Mouse (Mus musculus) gastrocnemius, postnatal 25 days (tissue): Measurements from ENCODE around the gene March11. TPM values are rescaled to one million over a fixed set of nuclear protein-coding genes. Genes with fewer than 3 reads are reported as not detected.
A peak's percentile ranks its signal among the peaks of the same experiment; 100 is the strongest.

ENCODE experiments used
- DNase-seq: peaks from one replicate; pipeline ENCODE4 v3.0.0; 2022
- long read RNA-seq, 2 experiments: library from polyadenylated mRNA; stranded (forward); transcript quantifications; one replicate each; pipeline ENCODE4 v2.0.0; 2021
- total RNA-seq, 2 experiments: library from RNA; stranded (reverse); gene quantifications; 1 replicate in 1 of 2; 2 replicates in 1 of 2; pipeline ENCODE4 v1.2.3; 2021

March11 gene
- total RNA-seq = not detected
- long read RNA-seq, experiment 1 = 0 reads
- long read RNA-seq, experiment 2 = 0 reads

DNA sequence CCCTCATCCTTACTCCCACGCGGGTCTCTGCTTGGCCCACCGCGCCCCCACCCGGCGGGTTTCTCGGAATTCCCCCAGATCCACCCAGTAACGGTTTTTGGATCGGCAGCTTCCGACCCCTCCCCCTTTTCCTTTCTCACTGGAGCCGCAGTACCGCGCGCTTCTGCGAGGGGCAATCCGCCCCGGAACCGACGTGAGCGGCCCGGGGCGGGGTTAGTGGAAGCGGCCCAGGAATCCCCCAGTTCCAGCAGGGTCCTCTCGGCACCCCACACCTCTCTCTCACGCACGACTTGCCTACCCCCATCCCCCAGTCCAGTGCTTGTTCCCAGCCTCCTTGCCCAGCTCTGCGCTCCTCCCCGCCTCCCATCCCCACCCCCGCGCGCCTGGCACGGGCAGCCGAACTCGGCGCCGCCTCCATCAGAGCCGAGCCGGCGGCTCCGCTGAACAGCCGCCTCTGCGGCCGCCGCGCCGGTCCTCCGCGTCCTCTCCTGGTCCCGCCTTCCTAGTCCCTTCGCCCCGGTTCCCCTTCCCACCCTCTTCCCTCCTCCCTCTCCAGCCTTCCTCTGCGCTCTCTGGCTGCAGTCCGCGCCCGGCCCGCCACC lies at the start of gene March11:
Gene March11 (plus strand): TSS at position 420 of the 602 bp plus-strand sequence.
- no peak for DNase-seq

DNA sequence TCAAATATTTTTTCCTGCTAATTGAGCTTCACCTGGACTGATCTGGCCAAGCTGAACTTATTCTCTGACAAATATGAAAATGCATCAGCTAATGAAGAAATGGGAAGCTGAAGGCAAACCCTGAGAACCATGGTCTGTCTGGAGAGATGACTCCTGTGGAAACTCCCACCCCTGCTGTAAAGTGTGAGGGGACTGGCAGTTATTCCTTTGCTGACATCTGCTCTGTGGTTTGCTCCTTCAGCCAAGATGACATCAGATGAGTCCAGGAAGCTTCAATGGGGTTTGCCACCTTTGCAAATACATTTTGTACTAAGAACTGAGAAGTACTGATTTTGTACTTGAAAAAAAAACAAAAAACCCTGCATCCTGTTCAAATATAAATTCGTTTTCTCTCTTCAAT lies 46.5 kb upstream of the March11 start:
- DNase-seq = no peak

DNA sequence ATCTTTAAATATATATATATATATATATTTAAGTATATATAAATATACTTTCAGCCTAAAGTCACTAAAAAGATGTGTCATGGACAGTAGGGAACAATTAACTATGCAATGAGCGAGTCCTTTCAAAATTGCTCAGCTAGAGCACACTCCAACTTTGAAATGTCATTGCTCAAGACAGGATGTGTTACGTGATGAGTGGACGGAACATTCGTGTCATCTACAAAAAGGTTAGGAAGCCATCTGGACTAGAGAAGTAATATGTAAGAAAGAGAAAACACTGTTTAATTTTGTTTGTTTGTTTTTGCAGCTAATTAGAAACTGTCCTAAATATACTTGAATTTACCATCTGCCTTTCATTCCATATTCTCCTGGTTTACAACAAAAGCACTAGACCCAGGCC lies 39.3 kb upstream of the March11 start:
- DNase-seq = no peak

DNA sequence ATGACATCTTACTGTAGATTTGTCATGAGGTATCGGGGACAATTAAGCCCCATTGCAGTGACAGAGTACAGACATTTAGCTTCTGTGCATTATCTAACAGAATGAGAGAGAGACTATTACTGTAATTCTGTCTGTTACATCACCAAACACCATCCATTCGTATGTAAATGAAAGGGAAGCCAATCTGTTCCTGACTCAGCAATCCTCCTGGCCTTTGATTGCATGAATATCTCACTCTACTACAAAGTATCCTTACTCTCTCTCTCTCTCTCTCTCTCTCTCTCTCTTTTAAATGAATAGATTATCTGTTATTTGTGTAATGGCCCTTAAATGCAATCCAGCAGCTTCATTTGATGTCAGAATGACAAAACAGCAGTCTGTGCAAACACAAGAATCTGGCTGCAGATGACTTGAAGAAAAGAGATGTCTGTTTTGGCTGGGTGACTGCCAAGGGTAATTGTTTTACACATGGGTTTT lies 32.8 kb upstream of the March11 start:
- no peak for DNase-seq

DNA sequence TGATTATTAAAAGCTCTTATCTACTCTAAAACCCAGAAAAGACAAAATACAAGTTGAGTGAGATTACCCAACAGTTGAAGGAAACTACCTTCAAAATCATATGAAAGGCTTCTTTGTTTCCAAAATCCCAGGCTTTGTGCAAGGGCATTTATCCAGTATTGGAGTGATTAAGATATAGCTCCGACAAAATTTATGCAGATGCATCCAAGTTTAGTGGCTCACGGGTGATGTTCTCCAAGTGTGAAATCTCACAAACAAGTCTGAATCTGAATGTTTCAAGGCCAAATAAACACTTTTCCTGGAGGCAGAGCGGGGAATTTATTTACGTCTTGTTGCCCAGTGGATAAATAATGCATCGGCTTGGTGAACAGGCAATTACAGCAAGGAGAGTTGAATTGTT lies 32.2 kb upstream of the March11 start:
- no peak for DNase-seq

DNA sequence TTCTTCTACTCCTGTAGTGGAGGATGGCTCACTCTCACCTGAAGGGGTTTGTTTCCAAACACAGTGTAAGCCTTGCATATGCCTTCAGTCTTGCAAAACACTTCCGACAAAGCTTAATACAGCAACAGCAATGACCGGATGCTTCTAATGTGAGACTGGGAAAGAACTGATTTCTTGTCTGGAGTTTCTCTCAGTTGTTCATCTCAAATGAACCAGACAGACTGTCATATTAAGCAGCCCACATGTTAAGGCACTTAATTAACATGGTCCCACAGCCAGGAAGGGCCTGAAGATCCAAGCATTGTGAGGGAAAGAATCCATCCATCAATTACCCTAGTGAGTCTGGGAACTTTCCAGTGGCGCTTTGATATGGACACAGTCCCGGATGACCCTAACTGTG lies 17.0 kb upstream of the March11 start:
- DNase-seq = no peak

DNA sequence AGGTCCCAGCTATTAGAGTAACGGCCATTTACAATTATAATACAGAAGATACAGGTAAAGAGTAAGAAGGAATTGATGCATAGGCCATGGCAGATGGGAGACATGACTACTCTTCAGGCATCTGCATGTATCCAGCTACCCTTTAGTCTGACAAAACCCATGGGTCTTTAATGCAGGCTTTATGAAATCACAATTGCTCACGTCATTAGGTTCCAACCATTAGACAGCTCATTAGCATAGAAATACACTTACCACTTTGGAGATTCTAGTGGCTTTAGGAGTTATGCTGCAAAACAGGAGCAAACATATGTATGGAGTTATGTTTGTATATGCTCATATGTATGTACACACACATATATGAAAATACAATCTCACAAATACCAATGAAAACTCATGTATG lies 16.0 kb upstream of the March11 start:
- DNase-seq = no peak

DNA sequence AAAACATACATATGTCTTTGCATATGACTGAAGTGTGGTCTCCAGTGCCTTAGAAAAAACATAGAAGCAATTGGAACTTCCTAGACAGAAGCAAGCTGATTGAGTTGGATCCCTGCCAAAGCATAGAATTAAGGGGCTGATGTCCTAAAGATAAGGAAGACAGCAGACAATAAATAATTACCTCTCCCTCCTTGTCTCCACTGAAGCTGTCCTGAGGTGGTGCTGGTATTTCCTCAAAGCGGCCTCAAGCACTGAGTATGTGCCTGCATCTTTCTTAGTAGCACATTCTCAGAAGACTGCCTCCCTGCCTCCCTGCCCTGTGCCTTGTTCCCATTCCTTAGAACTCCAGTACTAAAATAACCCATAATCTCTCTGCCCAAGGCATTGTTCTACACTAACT lies 15.6 kb upstream of the March11 start:
- no peak for DNase-seq

DNA sequence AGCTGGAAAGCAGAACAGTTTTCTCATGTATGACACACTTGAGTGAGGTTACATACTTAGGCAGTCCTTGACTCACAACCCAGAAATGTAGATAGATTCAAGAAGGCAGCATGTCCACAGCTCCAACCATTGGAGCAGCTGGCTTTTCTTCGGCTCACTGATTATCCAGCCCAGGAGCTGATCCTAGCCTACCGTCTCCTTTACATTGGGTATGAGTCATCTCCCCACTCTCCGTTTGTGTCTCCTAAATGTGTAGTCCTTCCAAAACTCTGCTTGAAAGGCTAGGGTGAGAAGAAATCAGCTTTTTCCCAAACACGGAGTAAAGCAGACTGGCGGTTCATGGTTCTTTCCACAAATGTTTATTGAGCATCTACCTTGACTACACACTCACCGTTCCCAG lies 10.2 kb upstream of the March11 start:
- no peak for DNase-seq

DNA sequence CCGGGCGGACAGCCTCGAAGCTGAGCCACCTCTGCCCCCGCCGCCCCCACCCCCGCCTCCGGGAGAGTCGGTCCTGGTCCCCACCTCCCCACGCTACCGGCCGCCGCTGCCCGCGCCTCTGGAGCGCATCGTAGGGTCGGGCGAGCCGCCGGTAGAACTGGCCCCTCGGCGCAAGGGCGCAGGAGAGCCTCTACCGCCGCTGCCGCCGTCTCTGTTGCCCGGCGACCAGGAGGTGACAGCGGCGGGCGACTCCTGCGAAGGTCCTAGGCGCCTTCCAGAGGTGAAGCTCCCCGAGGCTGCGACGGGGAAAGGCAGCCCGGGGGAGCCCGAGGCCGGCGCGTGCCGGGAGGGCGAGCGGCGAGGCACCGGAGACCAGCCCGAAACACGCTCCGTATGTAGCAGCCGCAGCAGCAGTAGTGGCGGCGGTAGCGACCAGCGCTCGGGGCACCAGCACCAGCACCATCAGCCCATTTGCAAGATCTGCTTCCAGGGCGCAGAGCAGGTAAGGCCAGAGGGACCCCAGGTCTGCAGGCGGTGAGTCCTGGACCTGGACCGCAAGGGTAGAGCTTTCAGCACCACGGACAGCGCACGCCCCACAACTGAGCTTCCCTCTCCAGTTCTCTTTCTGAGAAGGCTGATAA lies 563 bp downstream of the March11 start:
- peak; percentile 8 for DNase-seq

DNA sequence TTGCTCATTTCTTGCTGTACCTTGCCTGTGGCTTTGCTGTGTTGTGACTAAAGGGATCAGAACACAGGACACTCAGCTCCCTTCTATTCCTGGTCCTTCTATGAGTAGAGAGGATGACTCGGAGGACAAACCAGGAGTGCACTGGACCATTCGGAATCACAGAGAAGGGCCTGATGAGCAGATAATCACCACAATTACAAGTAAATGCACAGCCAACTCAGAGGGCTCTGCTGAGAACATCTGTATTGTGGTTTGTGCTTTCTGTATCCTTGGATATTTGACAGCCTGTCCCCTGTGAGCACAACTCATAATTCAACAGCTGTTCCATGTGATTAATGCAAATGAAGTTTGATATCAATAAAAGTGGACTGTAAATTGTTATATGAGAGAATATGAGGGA lies 11.0 kb downstream of the March11 start:
- no peak for DNase-seq

DNA sequence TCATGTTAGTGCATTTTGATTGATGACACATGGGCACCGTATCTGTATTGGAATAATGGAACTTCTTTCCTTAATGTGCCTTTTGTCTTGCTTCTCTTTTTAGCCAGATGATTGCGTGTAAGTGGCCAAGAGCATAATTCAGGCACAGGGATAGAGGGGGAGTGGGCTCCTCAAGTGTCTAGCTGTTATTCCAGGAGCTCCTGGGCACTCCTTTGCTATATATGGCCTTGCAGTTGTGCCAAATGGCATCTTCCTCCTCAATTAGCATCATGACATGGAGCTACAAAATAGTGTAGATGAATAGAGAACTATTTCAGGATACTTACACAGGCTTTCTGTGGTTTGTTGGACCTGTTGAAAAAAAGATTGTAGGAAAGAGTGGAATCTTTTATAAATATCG lies 11.6 kb downstream of the March11 start:
- DNase-seq = no peak

DNA sequence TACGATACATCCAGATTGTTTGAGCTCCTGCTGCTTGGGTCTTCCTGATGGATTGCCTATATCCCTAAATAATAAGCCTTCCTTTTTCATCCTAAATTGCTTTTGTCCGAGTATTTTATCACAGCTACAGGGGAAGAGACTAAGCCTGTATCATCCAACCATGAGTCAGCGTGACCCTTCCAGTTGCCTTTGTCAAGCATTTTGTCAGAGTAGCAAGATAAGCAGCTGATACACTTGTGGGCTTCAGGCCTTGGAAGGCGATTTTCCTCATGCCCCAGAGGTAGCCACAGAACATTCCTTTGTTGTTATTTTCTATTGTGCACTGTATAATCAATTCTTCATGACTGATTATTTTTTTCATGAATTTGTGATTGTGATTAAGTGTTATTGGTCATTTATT lies 14.0 kb downstream of the March11 start:
- DNase-seq = no peak

DNA sequence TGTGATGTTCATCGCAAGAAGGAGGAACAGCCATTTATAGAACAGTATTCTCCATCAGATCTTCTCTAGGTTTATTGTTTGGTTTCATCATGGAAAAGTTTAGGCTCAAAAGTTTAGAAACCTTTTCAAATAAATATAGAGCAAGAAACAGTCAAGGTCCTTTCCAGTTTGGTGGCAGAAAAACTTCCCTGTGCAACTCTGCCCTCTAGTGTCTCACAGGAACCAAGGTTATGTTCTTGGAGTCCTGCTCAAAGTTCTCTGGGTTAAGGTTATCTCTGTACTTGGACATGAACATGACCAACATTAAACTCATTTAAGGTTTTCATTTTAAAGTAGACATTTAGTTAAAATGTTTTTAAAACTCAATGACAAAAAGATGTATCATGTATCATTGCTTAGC lies 18.3 kb downstream of the March11 start:
- no peak for DNase-seq

DNA sequence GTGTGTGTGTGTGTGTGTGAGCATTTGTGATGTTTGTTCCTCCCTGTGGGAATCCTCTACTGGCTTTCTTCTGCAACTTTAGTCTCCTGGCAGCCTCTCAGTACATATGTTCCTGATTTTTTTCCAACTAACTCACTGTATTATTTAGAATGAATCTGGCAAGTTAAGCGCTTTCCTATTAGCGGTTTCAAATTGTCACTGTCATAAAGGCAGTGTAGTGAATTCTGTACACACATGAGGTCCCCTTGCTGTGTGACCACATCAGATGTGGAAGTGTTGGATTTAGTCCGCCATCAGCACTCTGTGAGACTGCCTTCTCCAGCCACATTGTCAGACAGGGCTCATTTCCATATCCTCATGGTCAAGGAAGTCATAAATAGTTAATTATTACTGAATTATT lies 26.9 kb downstream of the March11 start:
- no peak for DNase-seq

DNA sequence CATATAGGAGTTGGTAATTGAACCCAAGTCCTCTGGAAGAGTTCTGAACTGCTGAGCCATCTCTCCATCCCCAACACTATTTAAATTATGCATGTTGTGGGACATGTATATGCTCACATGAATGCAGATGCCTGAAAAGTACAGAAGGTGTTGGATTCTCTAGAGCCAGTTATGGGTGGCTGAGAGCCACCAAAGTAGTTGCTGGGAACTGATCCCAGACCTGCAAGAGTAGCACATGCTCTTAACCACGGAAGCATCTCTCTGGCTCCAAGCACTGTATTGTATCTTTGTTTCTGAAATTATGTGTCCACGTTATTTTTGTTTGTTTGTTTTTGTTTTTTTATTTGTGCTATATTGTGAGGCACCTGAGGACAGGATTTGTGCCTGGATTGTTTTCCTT lies 28.9 kb downstream of the March11 start:
- DNase-seq = no peak

DNA sequence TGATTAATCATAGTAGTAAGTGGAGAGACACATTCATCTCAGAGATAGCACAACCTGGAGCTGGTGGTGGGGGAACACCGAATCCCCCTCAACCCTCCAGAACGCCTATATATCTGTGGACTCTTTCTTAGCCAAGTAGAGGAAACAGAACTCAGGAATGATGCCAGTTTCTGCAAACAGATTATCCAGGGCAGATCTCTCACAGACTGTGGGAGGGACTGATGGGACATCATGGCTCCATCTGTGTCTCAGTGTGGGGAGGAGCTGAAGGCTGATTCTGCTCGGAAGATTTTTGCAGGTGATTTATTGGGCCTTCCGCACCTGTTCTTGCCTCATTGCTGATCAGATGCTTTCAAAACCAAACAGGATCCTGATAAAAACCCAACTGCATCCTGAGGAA lies 29.5 kb downstream of the March11 start:
- no peak for DNase-seq

DNA sequence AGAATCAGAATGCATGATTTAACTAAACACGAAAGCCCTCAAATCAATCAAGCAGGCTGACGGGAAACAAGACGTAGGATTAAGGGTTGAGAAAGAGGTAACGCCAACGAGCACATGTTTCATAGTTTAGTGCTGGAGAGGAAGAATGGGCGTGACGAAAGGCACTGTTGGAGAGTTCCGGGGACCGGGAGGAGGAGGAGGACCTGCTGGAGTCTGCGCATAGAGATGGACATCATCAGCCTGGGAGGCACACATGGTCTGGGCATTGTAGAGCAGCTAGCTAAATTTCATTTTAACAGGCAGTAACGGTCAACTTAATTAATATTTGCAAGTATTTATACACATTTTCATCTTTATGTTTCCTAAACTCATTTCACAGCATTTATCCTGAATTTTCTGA lies 31.6 kb downstream of the March11 start:
- DNase-seq = no peak

DNA sequence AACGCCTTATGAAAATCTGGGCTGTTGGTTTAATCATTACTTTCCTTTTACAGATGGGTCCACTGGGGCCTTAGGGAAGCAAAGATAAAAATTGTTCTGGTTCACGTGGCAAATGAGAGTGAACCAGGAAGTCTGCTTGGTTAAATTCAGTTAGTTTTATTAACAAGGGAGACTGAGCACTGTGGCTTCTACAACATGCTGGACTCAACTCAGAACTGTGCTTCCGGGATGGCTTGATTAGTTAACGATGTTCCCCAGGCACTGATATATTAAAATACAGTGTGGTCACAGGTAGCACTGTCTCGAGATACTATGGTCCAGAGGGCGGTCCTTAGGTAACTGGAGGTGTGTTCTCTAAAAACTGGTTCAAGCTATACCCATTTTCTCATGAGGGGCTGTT lies 32.1 kb downstream of the March11 start:
- no peak for DNase-seq

DNA sequence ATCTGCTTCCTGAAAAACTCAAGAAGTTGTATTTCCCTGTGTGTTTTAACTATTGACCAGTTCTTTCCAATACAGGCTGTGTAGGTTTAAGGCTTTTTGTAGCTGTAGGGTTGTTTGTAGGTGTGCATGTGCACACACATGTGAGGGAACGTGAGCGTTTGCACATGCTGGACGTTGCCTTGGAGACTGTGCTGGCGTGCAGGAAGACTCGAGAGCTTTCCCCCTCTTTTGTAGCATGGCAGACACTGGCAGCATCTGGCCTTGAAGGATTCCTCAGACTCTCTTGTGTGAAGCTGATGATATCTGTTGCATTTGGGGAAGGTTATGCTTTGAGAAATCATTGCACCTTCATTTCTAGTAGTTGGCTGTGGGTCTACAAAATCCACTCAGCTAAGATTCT lies 35.5 kb downstream of the March11 start:
- no peak for DNase-seq

DNA sequence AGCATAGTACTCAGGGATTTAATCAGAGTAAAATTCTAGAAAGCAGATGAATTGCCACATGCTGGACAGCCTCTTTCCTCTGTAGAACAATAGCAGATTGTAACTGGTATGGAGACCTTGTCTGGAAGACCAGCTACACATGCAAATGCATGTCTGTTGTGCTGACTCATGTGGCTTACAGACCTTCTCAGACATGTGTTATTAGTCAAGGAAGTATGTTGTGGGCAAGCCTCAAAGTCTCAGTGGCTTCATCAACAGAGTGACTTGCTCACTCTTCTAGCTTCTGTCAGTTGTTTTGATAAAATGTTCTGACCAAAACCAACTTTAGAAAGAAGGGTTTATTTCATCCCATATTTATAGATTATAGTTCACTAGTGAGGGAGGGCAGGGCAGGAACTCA lies 44.8 kb downstream of the March11 start:
- DNase-seq = no peak

DNA sequence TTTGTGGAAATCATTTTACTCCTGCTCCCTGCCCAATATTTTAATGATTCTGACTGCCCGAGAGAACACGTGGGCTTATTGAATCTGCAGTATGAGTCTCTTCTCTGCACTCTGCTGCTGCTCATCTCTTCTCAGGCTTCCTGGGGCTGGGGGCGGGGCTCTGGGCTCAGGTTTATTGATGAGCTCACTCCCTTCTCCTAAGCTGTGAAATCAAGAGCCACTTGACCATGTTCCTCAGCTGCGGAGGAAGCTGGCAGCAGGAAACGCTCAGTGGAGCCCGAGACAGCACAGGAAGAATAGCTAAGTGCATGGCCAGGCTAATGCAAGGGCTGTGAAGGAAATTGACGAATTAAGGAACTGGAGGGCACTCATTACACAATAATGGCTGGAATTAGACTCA lies 56.5 kb downstream of the March11 start:
- DNase-seq = no peak

DNA sequence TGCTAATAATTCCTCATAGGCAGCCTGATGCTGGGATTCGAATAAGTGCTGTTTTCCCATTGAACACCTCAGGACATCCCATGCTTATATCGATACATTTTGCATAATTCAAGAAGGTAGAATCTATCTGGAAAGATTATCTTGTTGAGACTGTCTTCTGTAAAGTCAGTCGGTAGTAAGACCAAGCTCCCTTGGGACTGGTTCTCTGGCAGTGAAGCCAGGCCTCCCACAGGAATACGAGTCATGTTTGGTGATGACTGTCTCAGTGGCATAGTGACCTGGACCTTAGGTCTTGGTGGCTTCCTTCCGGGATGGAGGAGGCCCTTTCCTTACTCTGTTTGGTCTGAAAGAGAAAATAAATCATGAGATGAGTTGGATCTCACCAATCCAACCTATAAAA lies 57.7 kb downstream of the March11 start:
- DNase-seq = no peak

DNA sequence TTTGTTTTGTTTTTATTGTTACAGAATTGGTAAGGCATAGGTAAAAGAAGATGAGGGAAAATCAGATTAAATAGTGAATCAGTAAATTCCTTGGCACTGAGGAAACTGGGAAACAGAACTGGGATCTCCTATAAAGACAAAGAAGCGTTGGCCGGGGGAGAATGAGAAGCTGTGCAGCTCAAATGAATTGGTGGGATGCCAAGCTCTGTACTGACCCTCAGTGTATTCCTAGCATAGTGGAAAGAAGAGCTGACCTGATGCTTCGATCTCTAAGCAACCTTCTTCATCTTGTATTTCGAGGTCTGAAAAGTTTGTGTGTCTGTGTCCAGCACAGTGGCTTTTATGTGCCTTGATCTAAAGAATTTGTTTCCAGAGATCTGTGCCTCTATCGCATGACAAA lies 64.9 kb downstream of the March11 start:
- no peak for DNase-seq
